Mouse (Mus musculus) activated CD4-positive, CD25-positive, alpha-beta regulatory T cell, adult 4 months (primary cell): Measurements from ENCODE around the gene Col6a1. TPM values are rescaled to one million over a fixed set of nuclear protein-coding genes. Genes with fewer than 3 reads are reported as not detected.

Experiments
- ATAC-seq: one replicate; pipeline ENCODE4 v1.8.0; 2017
- polyA plus RNA-seq, 2 experiments: library from polyadenylated mRNA; unstranded; fragments of 100-300 nt; shearing (Covaris generic); gene quantifications; one replicate each; pipeline ENCODE4 v1.2.1; 2017

Gene Col6a1
- polyA plus RNA-seq, 2 experiments from 2014 or later: not detected

DNA sequence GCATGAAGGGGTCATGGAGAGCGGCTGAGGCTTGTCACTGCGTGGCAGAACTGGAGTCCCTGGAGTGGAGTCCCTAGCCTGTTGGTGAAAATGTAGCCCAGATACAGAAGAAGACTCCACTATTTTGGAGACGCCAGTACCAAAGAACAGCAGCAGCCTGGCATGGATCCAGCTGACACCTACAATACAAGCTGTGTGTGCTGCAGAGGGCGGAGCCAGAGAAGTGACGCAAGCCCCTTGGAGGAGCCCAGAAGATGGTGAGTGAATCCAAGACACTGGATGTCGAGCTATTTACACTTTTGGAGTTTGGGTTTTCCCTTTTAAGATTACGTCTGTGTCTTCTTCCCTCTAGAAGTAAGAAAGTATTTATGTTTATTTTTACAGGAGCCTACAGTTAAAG, 47.8 kb downstream of the Col6a1 start:
- no peak for ATAC-seq

DNA sequence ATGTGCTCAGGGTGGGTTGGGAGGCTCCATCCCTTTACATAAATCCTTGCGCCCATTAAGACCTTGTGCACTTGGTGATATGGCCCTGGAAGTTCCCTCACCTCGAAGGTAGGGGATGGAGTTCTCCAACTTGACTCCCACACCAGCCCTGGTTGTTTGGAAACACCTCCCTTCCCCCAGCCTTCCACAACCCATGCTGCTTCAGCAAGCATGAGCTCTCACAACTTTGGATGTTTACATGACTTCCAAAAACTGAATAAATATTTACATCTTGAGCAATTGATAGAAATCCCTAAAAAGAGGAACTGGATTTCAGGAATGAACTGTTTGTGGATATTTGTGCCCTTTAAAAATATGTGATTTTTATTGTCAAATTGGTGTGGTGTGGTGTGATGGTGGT, 50.7 kb downstream of the Col6a1 start:
- ATAC-seq: no peak

DNA sequence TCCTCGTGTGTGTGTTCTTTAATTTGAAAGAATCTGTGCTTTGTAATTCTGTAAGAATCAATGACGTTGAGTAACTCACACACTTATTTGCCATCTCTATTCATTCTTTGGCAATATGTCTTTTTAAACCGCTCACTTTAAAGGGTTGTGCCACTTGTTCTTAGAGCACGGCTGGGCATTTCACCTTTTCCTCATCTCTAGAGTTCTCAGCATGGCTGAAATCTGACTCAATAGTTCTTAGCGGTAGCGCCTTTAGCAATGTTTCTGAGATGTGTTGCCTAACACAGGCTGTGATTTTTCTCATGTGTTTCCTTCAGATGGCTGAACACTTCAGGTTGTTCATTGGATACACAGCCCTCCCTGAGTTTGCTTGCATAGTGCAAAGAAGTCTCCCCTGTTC, 51.4 kb downstream of the Col6a1 start:
- no peak for ATAC-seq

DNA sequence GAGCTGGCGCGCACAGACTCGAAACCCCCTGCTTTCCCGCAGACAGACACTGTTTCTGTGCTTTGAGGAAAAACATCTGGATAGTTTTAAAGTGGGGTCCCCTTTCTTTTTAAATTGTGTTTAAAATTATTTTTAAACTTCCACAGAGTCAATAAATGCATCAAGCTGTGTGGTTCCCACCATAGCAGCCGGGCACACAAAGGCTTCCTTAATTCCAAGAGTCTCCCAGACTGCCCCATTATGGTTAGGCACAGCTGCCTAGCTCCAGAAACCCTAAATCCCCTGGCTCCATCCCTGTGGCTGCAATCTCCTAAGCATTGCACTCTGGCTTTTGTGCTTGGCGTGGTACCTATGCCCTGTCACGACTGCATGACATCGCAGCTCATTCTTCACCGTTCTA, 54.0 kb downstream of the Col6a1 start:
- ATAC-seq: no peak

DNA sequence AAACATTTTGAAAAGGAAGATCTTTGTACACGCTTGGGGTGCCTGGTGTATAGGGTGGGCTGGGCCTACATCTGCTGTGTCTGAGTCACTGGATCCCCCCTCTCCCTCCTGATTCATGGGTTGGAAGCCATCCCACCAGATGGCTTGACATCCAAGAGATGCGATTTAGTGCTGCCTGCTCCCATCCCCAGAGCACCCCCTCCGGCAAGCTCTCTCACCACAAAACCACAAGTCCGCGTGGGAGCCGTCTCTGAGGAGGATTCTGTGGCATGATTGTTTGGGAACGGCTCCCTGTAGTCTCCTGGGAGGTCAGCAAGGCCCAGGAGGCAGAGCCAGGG, 57.1 kb downstream of the Col6a1 start:
- no peak for ATAC-seq

DNA sequence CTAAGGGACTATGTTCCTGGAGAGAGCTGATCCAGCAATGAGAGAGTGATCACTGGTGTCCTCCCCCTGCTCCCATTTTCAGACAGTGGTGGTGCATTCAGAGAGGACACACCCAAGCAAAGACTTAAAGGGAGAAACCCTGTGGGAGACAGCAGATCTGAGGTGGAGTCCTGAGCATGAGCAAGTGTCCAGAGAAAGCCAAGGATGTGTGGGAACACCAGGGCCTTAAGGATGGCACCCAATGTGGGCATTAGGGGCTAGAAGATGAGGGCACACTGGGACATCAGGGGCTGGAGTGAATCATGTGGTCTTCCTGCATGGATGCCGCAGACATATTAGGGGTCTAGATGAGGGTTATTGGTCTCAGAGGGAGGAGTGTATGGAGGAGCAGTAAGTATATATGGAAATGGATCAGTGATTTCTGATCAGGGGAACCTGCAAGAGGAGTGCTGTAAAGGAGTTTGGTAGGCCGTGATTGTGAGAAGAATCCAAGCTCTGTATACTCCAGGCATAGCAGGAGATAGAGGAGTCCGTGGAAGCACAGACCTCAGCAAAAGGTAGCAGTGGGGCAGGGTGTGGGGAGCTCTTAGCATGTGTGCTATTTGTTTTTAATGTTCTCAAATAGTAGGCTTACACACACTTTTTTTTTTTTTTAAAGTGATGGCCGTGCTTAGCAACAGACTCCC, 57.6 kb downstream of the Col6a1 start:
- ATAC-seq: no peak

DNA sequence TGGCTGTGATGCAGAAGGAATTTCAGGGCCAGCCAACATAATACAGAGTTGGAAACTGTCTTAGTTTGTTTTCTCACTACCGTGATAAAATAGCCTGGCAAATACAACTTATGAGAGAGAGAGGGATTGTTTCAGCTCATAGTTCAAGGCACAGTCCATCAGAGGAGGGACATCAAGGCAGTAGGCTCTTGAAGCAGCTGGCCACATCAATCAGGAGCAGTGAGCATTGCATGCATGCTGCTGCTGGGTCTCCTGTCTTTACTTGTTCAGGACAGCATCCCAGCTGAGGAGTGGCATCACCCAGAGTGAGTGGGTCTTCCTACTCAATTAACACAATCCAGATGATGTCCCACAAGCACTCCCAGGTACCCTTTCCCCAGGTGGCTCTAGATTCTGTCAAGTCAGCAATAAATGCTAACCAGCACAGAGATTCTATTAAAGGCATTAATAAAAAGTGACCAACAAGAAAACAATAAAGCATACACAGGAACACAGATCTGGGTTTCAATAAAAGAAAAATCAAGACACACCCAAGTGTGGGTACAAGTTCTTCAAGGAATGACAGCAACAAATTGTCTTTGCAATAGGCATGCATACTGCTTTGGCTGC, 58.7 kb downstream of the Col6a1 start:
- ATAC-seq: no peak

DNA sequence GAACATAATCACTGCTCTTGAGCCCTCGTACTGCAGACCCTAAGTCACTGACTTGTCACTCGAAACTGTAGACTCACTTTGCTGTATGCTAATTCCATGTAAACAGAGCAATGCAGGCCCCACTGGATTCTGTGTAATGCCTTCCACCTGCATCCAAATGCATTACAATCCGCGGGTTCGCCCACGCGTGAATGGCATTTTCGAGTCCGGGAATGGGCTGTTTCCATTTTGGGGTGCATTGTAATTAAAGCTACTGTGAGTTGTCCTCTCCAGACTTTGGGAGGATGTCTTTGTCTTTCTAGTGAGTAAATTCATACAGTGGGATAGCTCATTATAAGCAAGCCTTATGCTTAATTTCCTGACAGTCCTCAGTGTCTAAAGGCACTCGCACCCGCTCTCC, 60.4 kb downstream of the Col6a1 start:
- no peak for ATAC-seq

DNA sequence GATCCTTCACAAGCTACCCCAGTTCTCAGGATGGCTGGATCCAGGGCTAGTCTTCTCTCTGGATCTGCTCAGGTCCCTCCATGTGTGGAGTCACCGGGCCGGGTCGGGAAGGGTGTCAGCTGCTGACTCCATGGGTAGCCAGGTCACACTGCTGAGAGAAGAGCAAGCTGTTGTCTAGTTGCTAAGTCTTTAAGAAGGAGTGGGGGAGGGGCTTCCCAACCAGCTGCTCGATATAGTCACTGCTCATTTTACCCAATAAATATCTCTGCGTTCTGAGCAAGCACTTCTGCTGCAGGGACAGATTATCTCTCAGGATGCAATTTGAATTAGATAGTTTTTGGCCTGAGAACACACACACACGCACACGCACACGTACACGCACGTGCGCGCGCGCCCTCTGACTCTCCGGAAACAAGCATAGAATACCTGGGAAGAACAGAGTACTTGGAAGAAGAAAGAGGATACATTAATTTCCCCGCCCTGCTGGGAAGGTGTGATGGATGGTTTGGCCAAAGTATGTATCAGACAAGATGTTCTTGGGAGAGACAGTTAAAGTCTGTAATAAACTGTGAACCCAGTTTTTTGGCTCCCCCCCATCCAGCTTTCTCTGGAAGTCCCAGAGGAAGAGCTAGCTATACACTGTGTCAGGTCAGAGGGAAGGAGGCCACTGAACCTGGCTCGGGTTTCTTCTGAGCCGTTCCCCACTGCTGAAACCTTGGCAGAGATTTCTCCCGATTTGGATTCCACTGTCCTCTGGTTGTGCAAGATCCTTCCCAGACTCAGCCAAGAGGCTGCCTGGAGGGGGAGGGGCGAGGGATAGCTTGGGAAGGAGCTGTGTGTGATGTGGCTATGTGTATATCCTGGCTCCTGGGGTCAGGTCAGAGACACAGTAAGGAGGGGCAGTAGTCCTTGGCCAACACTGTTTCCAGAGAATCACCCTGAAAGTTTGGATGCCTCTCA, 61.5 kb downstream of the Col6a1 start:
- no peak for ATAC-seq

Other genes starting within 250 kb of the Col6a1 start
- 10 to 100 TPM in 1 of 2 experiments, 1 to 10 TPM in 1; 8.5 to 13.7 TPM for gene Lss, start 194.6 kb downstream of the Col6a1 start, polyA plus RNA-seq
- not detected for gene Spatc1l, start 163.9 kb downstream of the Col6a1 start, polyA plus RNA-seq
- gene Ftcd, start 150.5 kb downstream of the Col6a1 start, polyA plus RNA-seq: not detected
- gene Col6a2, start 102.5 kb downstream of the Col6a1 start, polyA plus RNA-seq: under 1 TPM in 1 of 2 experiments, not detected in 1; 0.13 TPM
- gene Pcbp3, start 235.7 kb upstream of the Col6a1 start, polyA plus RNA-seq: 1 to 10 TPM; 3.7 to 8.2 TPM